Mouse (Mus musculus) layer of hippocampus, adult 9-10 months (tissue): ENCODE results near the gene Fam3b.

ENCODE experiments used
- DNase-seq: peaks from one replicate; pipeline ENCODE4 v3.0.0; 2022; ENCODE audit warnings: low spot score

Gene Fam3b

DNA sequence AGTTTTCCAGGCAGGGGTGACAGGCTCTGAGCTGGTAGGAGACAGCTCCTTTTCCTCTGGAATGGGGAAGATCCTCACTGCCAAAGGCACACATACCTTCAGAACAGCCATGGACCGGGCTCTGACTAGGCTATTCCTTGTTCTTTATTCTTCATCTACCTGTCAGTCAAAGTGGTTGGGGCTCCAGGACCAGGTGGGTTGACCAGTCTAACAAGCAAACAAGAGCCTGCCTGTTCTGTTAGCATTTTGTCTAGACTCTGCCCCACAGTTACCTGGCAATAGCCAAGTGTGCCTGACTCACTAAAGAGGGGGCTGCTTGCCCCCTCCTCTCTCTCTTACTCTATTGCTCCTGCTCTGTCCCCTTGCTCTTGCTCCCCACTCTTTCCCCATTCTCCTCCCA is 22.2 kb downstream of the Fam3b start:
- DNase-seq = no peak

DNA sequence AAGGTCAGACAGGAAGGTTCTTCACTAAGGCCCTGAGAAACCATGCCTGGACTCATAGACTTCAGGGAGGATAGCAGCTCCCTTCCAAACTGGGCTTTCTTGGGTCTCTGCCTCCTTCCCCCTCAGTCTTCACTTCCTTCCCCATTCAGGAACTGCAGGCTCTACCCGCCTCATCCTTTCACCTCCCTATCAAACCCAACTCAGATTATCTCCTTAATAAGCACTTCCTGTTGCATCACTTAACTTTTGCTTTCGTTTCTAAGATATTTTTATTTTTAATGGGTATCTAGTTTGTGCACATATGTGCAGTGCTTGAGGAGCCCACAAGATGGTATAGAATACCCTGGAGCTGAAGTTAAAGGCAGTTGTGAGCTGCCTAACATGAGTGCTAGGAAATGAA is 36.0 kb downstream of the Fam3b start:
- DNase-seq = no peak

DNA sequence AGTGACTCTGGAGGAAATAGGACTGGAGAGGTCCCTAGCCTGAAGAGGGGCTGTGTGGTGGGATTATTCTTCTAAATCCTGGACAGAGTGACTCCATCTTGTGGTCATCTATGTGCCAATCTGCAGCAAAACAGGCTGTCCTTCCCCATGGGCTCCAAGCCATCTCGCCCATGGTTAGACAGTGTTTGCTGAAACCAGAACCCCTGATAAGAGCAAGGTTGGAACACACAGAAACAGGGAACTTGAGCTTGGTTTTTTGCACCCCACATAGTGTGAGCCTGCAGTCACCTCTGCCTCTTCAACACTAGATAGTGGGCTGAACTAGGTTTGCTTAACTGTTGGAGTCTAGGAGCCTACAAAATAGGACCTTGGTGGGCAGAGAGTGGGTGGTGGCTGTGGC is 38.1 kb downstream of the Fam3b start:
- DNase-seq = no peak

DNA sequence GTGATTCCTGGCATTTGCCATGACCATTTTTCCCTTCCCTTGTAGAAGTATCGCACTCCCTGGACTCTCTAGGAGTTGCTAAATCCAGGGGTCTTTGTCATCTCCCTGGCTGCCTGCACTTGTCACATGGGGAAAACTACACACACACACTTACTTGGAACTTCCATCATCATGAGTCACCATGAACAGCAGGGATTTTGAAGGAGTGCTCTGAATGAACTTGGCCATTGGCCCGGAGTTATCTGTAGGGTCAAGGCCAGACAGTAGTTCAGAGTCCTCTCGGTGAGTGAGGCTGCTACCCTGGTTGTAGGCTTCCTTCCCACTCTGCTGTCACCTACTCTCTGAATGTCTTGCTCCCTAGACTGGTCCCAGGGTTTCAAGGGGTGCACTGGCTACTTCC is 39.0 kb downstream of the Fam3b start:
- no peak for DNase-seq

DNA sequence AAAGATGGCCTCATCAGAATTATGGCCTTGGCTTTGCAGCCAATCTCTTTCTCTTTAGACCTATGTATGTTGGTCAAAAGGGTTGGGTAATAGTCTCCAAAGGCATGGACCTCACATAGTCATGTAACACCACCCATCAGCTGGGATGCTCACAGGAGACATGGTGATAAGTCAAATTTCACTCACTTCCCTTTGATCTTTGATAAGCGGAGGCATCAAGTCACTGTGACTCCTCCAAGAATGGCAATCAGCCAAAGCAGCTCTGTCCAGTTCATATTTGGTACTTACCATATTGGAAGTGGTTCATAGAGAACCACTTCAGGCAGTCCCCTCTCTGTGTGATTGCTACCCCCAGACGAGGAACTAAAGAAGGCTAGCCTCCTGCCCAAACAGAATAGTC is 39.9 kb downstream of the Fam3b start:
- no peak for DNase-seq

DNA sequence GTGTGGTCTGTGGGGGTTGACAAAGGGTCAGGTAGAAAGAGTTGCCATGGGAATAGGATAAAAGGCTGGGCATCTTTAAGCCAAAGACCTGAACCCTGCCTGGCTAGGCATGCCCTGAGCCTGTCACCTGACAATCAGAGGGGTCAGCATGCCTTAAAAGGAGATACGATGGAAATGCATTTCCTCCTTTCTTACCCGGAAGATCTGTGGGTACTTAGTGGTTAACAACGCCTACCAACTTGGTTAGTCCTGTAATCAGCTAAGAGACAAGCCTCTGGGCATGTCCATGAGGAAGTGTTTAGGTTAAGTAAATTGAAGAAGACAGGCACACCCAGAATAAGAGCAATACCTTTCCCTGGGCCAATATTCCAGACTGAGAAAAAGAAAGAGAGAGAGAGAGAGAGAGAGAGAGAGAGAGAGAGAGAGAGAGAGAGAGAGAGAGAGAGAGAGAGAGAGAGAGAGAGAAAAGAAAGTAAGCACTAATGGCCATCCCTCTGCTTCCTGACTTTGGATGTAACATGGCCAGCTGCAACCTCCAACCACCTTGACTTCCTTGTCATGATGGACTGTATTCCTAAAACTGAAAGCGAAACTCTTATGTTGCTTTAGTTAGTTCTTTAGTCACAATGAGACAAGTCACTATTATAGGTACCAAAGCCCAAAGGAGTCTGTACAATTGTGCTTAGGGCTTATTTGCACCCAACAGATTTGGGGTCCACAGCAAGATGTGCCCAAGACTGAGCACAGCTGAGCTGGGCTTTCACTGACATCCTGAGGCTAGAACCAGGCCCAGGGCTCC is 46.4 kb downstream of the Fam3b start:
- DNase-seq = no peak

DNA sequence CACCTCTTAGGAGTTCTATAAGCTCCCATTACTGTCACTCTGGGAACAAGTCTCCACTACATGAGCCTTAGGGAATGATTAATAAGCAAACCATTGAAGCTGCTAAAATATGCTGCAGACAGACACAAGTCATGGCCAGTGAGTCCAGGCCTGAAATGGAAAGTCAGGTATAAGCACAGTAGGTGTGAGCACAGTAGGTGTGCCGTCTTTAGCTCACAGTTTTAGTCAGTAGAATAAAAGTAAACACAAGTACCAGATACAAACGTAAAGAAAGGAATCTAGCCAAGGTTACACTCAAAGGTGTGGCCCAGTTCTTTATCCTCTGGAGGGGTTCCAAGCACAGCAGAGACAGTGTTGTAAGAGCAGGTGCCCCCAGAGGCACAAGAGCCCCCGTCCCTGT is 47.1 kb downstream of the Fam3b start:
- DNase-seq = no peak

DNA sequence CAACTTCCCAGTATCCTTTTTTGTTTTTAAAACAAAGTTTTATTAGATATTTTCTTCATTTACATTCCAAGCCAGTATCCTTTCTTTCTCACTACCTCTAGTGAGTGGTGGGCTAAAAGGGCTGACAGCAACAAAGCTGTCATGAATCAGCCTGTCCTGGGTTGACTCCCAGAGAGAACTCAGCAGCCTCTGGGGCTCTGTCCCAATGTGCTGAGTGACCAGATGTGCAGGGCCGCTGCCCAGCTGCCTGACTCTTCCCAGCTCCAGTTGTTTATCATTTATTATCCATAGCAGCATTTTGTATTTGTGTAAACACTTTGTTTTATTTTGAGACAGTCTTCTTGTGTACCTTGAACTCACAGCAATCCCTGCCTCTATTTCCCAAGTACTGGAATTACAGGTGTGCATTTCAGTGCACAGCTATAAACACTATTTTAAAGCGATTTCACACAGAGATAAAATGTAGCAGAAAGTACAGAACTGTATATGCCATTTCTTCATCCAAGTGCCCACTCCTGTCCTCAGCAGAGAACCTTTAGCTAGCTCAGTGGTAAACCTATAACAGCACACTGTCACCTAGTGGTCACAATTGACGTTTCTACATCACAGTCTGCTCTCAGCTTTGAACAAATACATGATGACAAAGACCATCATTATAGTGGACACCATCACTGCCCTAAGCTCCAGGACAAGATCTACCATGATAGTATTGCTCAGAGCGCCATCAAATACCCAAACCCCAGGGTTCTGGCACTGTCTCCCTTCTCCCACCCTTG is 48.2 kb downstream of the Fam3b start:
- DNase-seq = no peak

DNA sequence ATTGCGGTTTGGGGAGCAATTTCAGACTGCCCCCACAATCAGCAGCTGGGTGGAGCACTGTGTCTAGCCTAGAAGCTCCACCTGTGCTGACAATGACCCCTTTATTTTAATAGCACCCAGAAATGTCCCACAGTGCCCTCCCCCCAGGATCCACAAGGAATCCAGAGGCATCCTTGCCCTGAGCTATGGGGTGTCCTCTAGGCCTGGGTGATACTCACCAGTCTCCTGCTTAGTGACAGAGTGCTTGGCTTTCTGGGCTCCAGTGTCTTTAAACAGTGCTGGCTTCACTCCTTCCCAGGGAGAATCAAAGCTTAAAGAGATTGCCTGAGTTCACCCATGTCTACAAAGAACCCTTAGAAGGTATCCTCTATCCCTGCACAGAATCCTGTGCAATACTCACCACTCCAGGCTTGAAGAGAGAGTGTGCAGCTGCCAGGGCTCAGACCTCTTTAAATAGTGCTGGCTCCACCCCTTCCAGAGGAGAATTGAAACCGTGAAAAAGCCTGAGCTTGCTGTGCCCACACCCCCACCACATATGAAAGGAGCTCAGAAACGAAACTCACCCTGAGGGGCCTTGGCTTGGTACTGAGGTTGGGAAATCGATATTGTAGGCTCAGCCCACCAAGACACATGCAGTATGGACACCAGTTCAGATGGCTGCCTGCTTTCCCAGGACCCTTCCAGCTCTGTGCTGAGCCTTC is 52.0 kb downstream of the Fam3b start, which contains the start of gene Mx1:
TSS of gene Mx1 (minus strand) at position 427 of the 701 bp plus-strand sequence.
- DNase-seq = no peak

DNA sequence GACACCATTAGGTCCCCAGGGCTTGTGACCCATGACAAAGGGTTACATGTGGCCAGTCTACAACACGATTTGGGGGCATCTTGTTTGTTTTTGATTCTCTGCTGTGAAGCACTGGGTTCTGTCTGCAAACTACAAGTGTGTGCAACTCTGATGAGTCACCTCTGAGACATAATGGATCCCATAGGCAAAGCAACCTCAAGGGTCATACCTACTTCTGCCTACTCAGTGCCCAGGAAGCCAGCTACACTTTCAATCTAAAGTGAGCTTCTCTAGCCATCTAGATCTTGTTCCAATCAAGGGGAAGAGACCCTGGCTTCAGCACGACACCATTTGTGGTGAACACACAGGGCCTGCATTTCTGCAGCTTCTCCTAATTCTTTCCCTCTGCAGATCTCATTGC is 53.3 kb downstream of the Fam3b start:
- DNase-seq = no peak

DNA sequence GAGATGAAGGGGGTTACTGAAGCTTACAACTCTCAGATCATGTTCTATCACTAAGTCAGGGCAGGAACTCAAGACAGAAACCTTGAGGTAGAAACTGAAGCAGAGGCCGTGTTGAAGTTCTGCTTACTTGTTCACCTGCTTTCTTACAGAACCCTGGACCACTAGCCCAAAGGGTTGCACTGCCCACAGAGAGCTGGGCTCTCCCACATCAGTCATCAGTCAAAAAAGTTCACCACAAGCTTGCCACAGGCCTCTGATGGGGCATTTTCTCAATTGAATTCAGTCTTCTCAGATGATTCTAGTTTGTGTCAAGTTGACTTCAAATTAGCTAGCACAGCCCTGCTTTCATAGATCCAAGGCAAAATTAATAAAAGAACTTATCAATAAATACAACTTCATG is 54.8 kb downstream of the Fam3b start:
- no peak for DNase-seq

DNA sequence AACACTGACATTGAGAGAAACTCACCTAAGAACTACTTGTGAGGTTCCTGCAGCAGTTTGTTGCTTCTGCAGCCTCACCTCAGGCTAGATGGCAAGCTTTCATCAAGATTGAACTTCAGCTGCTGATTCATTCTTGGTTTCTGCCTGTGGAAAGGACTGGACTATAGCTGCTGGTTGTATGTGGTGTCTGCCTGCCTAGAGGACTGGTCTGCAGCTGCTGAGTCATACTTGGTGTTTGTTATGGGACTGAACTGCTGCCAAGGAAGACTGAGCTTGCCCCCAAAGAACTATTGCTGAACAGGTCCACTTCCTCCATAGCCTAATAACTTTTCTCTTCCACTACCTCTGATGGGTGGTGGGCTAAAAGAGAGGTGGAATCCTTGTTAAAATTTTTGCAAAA is 67.2 kb downstream of the Fam3b start:
- no peak for DNase-seq

DNA sequence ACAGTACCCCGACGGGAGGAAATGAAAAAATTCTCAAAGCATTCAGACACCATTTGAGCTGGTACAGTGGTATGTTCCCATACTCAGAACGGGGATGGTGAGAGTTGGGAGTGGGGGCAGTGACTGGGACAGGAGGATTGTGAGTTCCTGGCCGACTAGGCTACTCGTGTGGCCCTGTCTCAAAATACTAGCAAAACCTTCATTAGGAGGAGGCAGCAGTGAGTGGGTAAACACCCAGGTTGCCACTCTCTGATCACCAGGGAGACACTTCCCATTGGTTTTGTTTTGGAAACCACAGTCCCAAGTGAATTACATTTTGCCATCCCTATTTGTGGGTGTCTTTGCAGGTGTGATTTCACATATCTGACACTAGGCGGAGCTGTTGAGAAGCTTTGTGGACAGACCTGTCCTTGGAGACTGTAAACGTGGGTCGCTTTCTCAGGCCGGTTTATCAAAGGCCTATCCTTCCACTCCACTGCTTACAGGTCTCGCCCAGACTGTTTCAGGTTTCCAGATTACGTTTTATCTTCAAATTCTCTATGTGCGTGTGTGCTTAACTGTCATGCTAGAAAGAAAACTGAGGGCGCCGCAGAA is 70.8 kb downstream of the Fam3b start:
- DNase-seq = no peak

DNA sequence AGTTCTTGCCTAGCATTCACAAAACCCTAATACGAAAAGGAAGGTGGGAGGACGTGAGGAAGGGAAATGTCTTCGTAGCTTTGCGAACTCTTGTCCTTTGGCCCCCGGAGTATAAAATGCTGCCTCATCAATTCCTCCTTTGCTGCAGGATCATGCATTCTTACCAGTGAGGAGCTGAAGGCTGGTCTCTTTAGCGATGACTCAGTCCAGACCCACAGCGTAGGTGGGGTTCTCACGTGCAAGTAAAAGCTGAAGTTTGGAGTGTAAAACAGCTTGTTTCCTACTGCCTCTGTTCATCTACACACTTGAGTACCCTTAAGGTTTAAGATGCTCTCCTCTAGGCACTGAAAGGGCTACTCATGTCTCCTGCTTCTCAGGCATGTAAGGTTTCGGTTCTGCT is 72.6 kb downstream of the Fam3b start:
- DNase-seq = no peak

DNA sequence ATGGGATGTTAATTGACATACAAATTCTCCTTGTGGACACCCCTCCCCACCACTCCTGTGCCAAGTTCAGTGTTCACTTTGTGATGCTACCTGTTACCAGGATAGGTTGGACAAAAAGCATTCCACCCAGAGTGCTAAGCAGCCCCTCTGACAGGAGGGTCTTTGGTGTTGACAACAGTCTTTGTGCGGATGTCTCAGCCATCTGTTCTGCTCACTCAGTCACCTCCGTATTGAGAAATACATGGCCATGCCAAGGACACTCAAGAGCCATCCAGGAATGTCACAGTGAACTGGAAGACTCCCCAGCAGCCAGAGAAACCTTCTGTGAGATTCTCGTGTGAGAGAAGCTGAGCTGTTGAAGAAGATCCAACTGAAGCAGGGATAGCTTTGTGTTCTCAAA is 76.4 kb downstream of the Fam3b start:
- no peak for DNase-seq

DNA sequence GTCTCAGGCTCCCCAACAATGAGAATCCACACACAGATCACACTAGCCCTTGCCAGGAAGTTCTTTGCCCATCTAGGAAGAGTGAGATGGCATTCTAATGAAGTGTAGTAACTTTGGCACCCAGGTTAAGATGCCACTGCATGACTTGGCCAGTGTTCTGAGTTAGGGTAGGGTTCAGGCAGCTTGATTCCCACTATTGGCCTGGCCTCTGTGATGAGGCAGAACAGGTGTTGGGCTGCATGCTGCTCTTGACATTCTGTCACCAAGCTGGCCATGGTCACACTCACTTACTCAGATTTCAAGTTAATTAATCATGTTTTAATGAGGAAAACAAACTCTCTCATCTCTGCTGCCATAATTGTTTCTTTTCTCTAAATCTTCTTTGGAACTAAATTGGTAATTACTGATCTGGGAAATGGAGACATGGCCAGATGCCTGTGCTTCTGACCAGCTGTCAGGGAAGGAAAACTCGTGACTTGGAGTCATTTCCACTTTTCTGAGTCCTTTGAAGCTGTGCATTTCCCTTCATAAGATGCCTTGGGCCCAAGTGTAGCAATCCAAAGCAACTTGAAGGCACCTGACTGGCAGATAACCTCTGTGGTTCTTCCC is 77.1 kb downstream of the Fam3b start:
- no peak for DNase-seq

DNA sequence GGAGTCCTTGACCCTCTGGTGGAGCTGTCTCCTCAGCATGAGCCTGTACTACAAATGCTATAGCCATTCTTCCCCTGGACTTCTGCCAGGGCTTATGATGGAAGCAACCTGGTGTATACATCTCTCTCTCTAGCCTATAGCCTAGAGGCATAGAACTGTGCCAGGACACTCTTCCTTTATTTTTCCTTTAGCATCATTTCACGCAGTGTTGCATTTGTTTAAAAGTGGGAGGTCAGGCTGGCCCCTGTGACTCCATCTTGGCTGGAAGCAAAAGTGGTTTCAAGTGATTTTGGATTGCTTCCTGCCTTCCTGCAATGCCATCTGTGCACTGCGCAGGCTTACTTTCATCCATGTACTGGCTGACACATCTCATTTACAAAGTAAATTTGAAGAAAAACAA is 80.4 kb downstream of the Fam3b start:
- no peak for DNase-seq

DNA sequence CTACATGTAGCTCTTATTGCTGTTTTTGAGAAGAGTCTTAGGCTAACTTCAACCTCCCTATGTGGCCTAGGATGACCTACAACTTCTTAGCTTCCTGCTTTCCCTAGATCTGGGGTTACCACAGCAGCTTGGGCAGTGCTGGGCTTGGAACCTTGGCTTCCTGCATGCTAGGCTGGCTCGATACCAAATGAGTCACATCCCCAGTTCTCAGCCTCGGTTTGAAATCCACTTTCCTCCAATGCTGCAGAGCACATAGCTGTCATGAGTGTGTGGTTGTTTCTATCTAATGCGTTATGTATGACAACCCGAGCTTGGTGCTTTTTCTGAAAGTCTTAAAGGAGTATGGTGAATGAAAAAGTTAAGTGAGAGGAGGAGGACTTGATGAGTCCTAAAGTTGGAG is 83.3 kb downstream of the Fam3b start:
- no peak for DNase-seq

DNA sequence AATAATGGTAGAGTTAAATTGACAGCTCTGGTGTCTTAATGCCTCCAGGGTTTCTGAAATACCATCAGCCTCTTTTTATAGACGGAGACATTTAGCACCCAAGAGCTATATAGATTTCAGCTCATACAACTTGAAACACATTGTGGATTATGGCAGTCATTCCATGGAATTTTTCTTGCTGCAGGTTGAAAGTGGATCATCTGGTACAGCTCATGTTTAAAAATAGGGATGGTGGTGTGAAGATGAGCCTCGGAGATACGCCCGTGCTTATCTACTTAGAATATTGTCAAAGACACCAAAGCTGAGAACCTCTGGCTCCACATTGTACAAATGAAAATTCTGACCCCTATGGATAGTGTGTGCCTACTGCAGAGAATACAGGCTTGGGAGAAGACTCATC is 84.5 kb downstream of the Fam3b start:
- DNase-seq = no peak

DNA sequence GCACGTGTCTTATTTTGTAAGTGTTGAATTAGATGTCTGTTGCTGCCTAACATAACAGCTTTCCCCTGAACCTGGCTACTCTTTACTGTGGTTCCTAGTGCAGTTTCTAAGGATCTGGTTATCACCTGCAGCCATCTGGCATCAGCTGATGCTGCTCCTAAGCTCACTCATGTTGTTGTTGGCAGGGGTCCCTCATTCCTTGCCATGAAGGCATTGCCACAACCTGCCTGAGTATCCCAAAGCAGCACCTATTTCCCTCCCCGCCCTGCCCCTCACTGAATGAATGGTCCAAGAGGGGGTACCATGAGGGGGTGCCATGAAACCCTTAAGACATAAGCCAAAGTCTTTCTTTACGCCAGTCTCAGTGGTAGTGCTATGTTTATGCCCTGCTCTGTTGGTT is 86.6 kb downstream of the Fam3b start:
- no peak for DNase-seq

DNA sequence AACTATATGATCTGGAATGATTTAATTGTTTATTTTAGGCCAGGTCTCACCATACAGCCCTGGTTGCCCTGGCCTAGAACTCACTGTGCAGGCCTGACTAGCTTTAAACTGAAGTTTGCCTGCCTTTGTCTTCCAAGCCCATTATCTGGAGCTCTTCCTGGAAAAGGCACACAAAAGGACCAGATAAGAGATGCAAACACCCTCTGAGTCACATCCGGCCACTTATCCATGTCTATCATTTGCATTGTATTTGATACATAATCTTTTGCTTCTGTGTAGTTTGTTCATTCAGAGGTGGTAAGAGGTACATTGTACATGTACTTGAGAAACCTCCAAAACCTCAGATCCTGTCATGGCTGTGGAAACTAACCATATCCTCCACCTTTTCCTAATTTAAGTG is 91.0 kb downstream of the Fam3b start:
- DNase-seq = no peak

DNA sequence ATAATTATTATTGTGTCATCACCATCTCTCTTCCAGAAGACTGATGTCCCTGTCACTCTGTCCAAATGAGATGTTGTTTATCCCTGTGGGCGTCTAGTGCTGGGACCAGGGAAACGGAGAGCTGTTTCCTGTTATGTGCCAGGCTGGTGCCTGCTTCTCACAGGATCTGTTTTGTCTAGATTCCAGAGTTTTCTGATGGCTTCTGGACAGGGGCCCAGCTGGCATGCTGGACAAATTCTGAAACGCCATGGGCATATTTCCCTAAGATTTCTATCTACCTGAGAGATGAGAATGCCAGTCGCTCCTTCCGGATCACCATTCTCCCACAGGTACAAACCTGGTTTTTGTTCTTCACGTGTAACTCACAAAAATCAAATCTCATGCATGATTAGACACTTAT is 92.9 kb downstream of the Fam3b start:
- DNase-seq = no peak
